Mouse (Mus musculus) heart, postnatal 25 days (tissue): Measurements from ENCODE around the gene Gnaq. TPM values are rescaled to one million over a fixed set of nuclear protein-coding genes. Genes with fewer than 3 reads are reported as not detected.
"Not testable (repeated sequence)": the region's sequence is repeated elsewhere in the genome, so short reads cannot be mapped to it uniquely, and the experiment has no call there.

ENCODE experiments used
- DNase-seq: peaks from one replicate; pipeline ENCODE4 v3.0.0; 2022; ENCODE audit warnings: low spot score
- intact Hi-C: fragments of 180-260 bp; cut with DNase I; formaldehyde crosslinking; loops from one replicate; pipeline ENCODE4 v1.15.1; 2025
- total RNA-seq, 2 experiments: library from RNA; stranded (reverse); gene quantifications; 2 replicates each; pipeline ENCODE4 v1.2.3; 2021

Gnaq gene
- 10 to 100 TPM; 24.9 to 25.8 TPM for total RNA-seq

DNA sequence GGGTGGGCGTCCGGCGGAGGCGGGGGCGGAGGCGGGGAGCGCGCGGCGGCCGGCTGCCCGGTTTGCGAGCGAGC, at the start of gene Gnaq:
Gene Gnaq, plus strand, starts transcription at position 41 of the 74 bp plus-strand sequence.
- intact Hi-C loops = loop anchor here (5.0 kb wide), 3 partner anchors 35 to 195 kb away; no protein-coding TSS in a partner anchor

GRCm38 (mm10) chr19:16083981-16084630, 48.5 kb upstream of the Gnaq start:
- intact Hi-C loops, DNase-seq: not testable (repeated sequence)

More for the DNA sequence above, at the start of gene Gnaq:
- no peak for DNase-seq

- no peak for DNase-seq
- intact Hi-C loops = no loop called here
Measured at GRCm38 (mm10) chr19:16085248-16085647, 47.4 kb upstream of the Gnaq start.

DNA sequence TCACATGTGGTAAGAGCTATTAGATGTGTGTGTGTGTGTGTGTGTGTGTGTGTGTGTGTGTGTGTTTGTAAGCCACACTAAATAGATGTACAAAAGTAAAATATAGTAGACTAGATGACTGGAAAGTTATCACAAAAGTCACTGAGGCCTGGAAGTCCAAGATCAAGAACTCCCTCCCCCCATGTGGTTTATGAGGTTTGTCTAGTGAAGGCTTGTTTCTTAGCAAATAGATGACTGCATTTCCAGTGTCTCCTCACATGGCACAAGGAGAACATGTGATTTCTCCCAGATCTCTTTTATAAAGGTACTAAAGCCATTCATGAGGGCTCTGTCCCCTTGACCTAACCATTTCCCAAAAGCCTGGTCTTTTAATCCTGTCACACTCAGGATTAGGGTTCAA, 46.5 kb upstream of the Gnaq start:
- no peak for DNase-seq
- intact Hi-C loops = no loop called here

- intact Hi-C loops = no loop called here
- DNase-seq = no peak
Measured at GRCm38 (mm10) chr19:16086581-16086980, 46.0 kb upstream of the Gnaq start.

GRCm38 (mm10) chr19:16087391-16087790, 45.2 kb upstream of the Gnaq start:
- intact Hi-C loops = no loop called here
- DNase-seq = no peak

DNA sequence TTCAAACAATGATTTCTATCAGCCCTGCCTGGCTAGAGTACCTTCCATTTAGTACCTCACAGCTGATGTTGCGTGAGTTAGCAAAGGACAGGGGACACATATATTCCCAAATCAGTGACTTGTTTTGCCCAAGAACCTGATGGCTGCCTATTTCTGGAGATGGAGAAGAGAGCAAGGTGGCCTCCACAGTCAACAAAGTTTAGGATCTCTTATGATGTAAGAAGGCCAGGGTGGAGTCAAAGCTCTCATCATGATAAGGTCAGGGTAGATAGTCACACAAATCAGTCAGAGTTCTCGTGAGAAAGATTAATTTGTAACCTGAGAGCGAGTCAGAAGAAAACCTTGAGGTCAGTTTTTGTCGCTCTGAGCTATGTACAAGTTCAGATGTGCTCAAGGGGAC, 39.0 kb upstream of the Gnaq start:
- no peak for DNase-seq
- intact Hi-C loops = no loop called here

DNA sequence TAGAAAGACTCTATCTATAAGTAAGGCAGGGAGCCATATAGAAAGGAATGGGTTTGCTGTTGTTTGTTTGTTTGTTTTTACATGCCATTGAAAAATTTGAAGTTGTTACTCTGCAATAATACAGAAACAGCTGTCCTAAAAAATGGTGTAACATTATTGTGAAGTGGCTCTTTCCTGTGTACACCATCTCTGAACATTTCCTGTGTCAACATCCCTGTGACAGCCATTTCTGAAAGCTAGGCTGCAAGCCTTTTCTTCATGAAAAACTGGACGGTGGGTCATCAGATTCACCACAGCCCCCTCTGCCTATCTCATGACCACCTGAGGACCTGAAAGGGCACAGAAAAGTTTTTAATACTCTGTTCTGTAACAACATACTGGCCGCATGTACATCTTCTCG, 22.7 kb upstream of the Gnaq start:
- intact Hi-C loops = no loop called here
- no peak for DNase-seq

- intact Hi-C loops = no loop called here
- no peak for DNase-seq
Measured at GRCm38 (mm10) chr19:16110670-16111069, 22.0 kb upstream of the Gnaq start.

- peak; percentile 5 for DNase-seq
- intact Hi-C loops = no loop called here
Measured at GRCm38 (mm10) chr19:16113295-16113694, 19.3 kb upstream of the Gnaq start.

GRCm38 (mm10) chr19:16118421-16118820, 14.2 kb upstream of the Gnaq start:
- intact Hi-C loops = no loop called here
- DNase-seq = no peak

DNA sequence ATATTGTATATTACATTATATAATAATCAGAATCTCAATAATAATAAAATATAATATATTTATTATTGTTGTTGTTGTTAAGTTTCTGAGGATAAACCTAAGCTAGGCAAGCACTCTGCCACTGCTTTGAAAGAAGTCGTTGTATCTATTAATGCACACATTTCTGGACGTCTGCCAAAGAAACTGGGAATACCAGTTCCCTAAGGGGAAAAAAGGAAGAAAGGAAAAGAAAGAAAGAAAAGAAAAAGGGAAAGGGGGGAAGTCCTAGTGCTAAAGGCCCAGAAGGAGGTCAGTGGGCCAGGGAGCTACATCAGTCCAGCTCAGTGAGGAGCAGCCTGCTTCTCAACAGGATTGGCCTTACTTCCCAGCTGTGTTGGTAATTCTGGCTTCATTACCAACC, 11.3 kb upstream of the Gnaq start:
- intact Hi-C loops = no loop called here
- no peak for DNase-seq

DNA sequence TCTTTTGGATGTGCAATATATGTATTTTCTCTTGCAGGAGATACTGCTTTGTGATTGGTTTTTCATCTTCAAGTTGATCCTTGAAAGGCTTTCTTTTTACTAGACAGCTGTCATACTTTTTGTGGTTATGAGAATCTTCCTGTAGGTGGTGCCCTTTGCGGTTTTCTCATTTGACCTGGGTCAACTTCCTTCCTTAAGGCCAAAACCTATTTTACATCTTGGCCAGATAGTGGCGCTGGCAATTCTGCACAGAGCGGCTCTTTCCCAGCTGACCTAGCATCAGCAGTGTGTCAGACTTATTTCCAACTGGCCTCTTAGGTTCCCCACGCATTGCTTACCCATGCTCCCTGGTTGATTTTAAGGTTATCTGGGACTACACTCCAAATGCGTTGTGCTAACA, 3.9 kb upstream of the Gnaq start:
- DNase-seq = no peak

DNA sequence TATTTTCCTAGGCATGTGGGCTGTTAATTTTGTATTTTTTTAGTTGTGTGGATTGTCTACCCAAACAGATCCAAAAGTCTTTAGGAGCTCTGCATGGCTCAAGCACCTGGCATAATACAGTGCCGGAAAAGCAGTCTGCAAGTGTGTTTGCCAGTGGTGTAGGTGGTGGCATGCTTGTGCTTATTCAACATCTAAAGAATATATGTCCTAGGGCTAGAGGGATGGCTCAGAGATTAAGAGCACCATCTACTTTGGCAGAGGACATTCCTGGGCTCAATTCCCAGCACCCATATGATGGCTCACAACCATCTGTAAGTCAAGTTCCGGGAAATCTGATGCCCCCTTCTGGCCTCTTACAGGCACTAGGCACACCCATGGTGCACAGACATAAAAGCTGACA, 3.5 kb upstream of the Gnaq start:
- intact Hi-C loops = loop anchor here (5.0 kb wide), 2 partner anchors 67 to 213 kb away; no protein-coding TSS in a partner anchor

More for the DNA sequence above, 3.9 kb upstream of the Gnaq start:
- intact Hi-C loops = loop anchor here (5.0 kb wide), 2 partner anchors 66 to 214 kb away; no protein-coding TSS in a partner anchor

GRCm38 (mm10) chr19:16130476-16130875, 2.2 kb upstream of the Gnaq start:
- intact Hi-C loops = loop anchor here (5.0 kb wide), 3 partner anchors 37 to 197 kb away; no protein-coding TSS in a partner anchor
- DNase-seq = no peak

More for the DNA sequence above, 3.5 kb upstream of the Gnaq start:
- no peak for DNase-seq

DNA sequence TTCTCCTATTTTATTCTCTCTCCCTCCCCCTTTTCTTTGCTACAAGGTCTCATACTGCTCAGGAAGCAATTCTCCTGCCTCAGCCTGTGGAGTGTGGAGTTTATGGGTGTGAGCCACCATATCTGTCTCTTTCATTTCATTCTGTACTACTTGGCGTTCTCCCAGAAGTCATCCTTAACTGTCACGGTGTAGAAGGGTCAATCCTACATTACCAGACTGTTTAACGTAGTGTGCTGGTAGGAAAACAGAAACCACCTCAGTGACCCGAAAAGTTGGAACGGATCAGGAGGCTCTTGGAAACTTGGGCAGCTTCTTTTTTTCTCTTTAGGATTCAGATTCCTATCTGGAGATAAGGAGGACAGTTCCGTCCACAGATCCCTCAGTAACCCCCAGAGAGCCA, 800 bp upstream of the Gnaq start:
- DNase-seq = no peak
- intact Hi-C loops = loop anchor here (5.0 kb wide), 3 partner anchors 35 to 195 kb away; no protein-coding TSS in a partner anchor

DNA sequence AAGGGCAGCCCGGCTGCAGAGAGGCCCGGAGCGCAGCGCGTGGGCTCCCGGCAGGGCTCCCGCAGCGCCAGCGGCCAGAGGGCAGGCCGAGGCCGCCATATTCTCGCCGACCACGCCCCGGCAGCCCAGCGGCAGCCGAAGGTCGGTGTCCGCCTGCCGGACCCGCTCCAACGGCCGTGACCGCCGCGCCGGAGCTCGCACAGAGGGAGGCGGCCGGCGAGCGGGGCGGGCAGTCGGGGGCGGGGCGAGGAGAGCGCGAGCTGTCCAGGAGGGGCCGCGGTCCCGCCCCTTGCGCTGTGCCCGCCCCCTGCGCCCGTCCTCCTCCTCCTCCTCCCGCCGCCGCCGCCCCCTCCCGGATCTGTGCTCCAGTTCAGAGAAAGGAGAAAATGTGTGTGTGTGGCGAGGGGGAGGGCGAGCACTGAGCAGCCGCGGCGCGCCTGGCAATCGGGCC, 266 bp upstream of the Gnaq start:
- peak; percentile 84 for DNase-seq
- intact Hi-C loops = loop anchor here (5.0 kb wide), 3 partner anchors 35 to 195 kb away; no protein-coding TSS in a partner anchor

DNA sequence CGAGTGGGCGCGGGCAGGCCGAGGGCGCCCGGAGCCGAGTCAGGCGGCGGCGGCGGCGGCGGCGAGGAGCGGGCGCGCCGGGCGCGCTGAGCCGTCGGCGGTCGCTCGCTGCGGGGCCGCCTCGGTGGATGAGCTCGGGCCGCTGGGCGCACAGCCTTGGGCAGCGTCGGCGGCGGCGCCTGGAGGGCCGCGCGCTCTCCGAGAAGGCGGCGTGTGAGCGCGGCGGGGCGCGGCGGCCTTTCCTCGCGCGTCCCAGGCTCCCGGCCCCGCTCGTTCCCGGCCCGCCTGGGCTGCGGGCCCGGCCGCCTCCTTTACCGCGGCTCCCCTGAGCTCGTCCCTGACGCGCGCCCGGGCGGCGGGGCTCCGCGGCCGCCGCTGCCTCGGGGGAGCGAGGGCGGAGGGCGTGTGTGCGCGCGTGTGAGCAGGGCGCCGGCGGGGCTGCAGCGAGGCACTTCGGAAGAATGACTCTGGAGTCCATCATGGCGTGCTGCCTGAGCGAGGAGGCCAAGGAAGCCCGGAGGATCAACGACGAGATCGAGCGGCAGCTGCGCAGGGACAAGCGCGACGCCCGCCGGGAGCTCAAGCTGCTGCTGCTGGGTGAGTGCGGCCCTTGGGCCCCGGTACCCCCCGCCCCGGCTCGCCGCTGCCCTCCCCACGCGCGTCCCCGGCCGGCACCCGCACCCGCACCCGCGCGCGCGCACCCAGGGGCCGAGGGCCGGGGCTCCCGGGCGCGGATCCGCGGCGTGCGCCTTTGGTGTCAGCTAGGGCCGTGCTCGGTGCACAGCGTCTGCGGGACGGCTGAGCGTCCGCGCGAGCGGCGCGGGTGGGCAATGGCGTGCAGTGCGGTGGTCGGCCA, 462 bp downstream of the Gnaq start:
- peak; percentile 37 for DNase-seq
- intact Hi-C loops = loop anchor here (5.0 kb wide), 3 partner anchors 34 to 194 kb away; no protein-coding TSS in a partner anchor

GRCm38 (mm10) chr19:16133721-16134570, 1.3 kb downstream of the Gnaq start:
- no peak for DNase-seq
- intact Hi-C loops = loop anchor here (5.0 kb wide), 3 partner anchors 33 to 193 kb away; no protein-coding TSS in a partner anchor

- no peak for DNase-seq
- intact Hi-C loops = no loop called here
Measured at GRCm38 (mm10) chr19:16138064-16138580, 5.5 kb downstream of the Gnaq start.
